ENCODE assay signal across 8 mouse cellular contexts in genomic region chr2:84736312-84737161, GRCm38 (mm10). TPM values are rescaled to one million over a fixed set of nuclear protein-coding genes. Genes with fewer than 3 reads are reported as not detected.
DNase-seq lines count a peak whose midpoint lies in the region; ATAC-seq and TF ChIP-seq lines count a peak whose summit lies in the region.

No protein-coding gene starts in this region.

- peak overlapping the region; percentile 68 for H3K4me2 ChIP-seq in hindbrain, embryonic 14.5 days (replicated peaks)
- H3K4me2 ChIP-seq in midbrain, postnatal 0 days (ENCODE audit: low read depth, low read length, poor library complexity, severe bottlenecking): peak overlapping the region; percentile 78

- H3K9me3 ChIP-seq in hindbrain, embryonic 14.5 days (ENCODE audit: control insufficient read depth, low read length): no peaks in the 10 kb centered on the region
- no peaks in the 10 kb centered on the region for H3K9me3 ChIP-seq in midbrain, postnatal 0 days (ENCODE audit: low read length)

- H3K27ac ChIP-seq in hindbrain, embryonic 14.5 days: no peak overlapping the region
- no peak overlapping the region for H3K27ac ChIP-seq in midbrain, postnatal 0 days (ENCODE audit: low read depth, low read length)

- WGBS in hindbrain, embryonic 14.5 days: 5% methylated on average over 27 of the region's 27 CpGs
- 5% methylated on average over 27 of the region's 27 CpGs for WGBS in midbrain, postnatal 0 days

- peak; percentile 29 for DNase-seq in left cerebral cortex, postnatal 4 days
- DNase-seq in left cerebral cortex, adult 8-10 months (ENCODE audit: low spot score in 2 of 2): no peak
- peak; percentile 39 for DNase-seq in embryo, embryonic 11 days
- no peak for DNase-seq in hindbrain, embryonic 14.5 days (ENCODE audit: low spot score)
- no peak for DNase-seq in midbrain, postnatal 0 days (ENCODE audit: low spot score)
- no peak for DNase-seq in left cerebral cortex, postnatal 25 days (ENCODE audit: low spot score in 2 of 2)
- DNase-seq in layer of hippocampus, adult 11-12 months (ENCODE audit: low spot score): no peak
- no peak for DNase-seq in heart, adult 9 months (ENCODE audit: low spot score in 2 of 2)

- H3K4me3 ChIP-seq in hindbrain, embryonic 14.5 days (replicated peaks; ENCODE audit: low read length): peak overlapping the region; percentile 23
- H3K4me3 ChIP-seq in midbrain, postnatal 0 days (ENCODE audit: low read depth, low read length): peak overlapping the region; percentile 63

- intact Hi-C loops in left cerebral cortex, postnatal 4 days (cut with DNase I): no loop called here
- intact Hi-C loops in left cerebral cortex, postnatal 25 days (cut with DNase I): loop anchor here (10.0 kb wide), 1 partner anchor 298 kb away; the partner anchor contains the start of genes P2rx3 and Ssrp1

- no peak for TF ChIP-seq CTCF in midbrain, postnatal 0 days (IDR thresholded peaks at IDR 0.05)

- H3K36me3 ChIP-seq in hindbrain, embryonic 14.5 days (replicated peaks; ENCODE audit: control insufficient read depth, insufficient read depth): 0 out of 2 replicates have a peak, but pooled peaks cover 7% of the 10 kb centered on the region
- H3K36me3 ChIP-seq in midbrain, postnatal 0 days (ENCODE audit: insufficient read depth, low read length): no peaks in the 10 kb centered on the region

- no peak for ATAC-seq in hindbrain, embryonic 14.5 days (ENCODE audit: low FRiP score)
- ATAC-seq in midbrain, postnatal 0 days (ENCODE audit: low FRiP score): no peak

- no peaks in the 10 kb centered on the region for H3K27me3 ChIP-seq in hindbrain, embryonic 14.5 days (ENCODE audit: control insufficient read depth, insufficient read depth, low read length)
- H3K27me3 ChIP-seq in midbrain, postnatal 0 days (ENCODE audit: insufficient read depth, low read length): no peaks in the 10 kb centered on the region

- H3K4me1 ChIP-seq in hindbrain, embryonic 14.5 days (replicated peaks; ENCODE audit: control insufficient read depth, insufficient read depth, low read length): peaks cover 68% of the 10 kb centered on the region
- peaks cover 25% of the 10 kb centered on the region for H3K4me1 ChIP-seq in midbrain, postnatal 0 days (ENCODE audit: insufficient read depth, low read length)

- peak overlapping the region; percentile 49 for H3K9ac ChIP-seq in hindbrain, embryonic 14.5 days
- H3K9ac ChIP-seq in midbrain, postnatal 0 days (replicated peaks; ENCODE audit: low read length, poor library complexity, severe bottlenecking): peak overlapping the region; percentile 40; the same call in 1 of the 2 replicates

RNA-seq across cellular contexts. Expression of gene Ypel4, which starts 2.7 kb away (rescaled TPM):
- 10 to 100 TPM; 13.7 to 15.4 TPM for total RNA-seq in left cerebral cortex, postnatal 4 days (2021)
- total RNA-seq in left cerebral cortex, adult 8-10 months (2022): 10 to 100 TPM; 67.7 to 77.9 (median 74.4) TPM
- 12.5 and 13.1 TPM in 2 replicates for polyA plus RNA-seq in hindbrain, embryonic 14.5 days (2014; fragmentation: Nextera tagmentation; extraction: Ambion mirVana)
- 12.9 and 15.0 TPM in 2 replicates for total RNA-seq in midbrain, postnatal 0 days (2014; rRNA removed)
- 14.3 and 14.7 TPM in 2 replicates for polyA plus RNA-seq in midbrain, postnatal 0 days (2015; fragmentation: Nextera tagmentation; extraction: Ambion mirVana)
- 10 to 100 TPM; 66.7 to 69.0 TPM for total RNA-seq in left cerebral cortex, postnatal 25 days (2021)

RNA-seq across cellular contexts. Expression of gene Gm19426, which starts 6.9 kb away (rescaled TPM):
- 1 to 10 TPM; 5.8 to 6.9 TPM for total RNA-seq in left cerebral cortex, postnatal 4 days (2021)
- total RNA-seq in left cerebral cortex, adult 8-10 months (2022): 1 to 10 TPM in 2 of 4 experiments, under 1 TPM in 2; 0.89 to 2.3 (median 1.3) TPM
- polyA plus RNA-seq in hindbrain, embryonic 14.5 days (2014; fragmentation: Nextera tagmentation; extraction: Ambion mirVana): 2.9 and 3.4 TPM in 2 replicates
- total RNA-seq in midbrain, postnatal 0 days (2014; rRNA removed): 0.88 and 1.1 TPM in 2 replicates
- 2.1 and 2.4 TPM in 2 replicates for polyA plus RNA-seq in midbrain, postnatal 0 days (2015; fragmentation: Nextera tagmentation; extraction: Ambion mirVana)
- total RNA-seq in left cerebral cortex, postnatal 25 days (2021): 1 to 10 TPM; 1.2 to 2.3 TPM

RNA-seq across cellular contexts. Expression of gene Clp1, which starts 9.4 kb away (rescaled TPM):
- 1 to 10 TPM; 8.3 to 9.3 TPM for total RNA-seq in left cerebral cortex, postnatal 4 days (2021)
- total RNA-seq in left cerebral cortex, adult 8-10 months (2022): 10 to 100 TPM in 2 of 4 experiments, 1 to 10 TPM in 2; 9.1 to 11.1 (median 10.3) TPM
- polyA plus RNA-seq in hindbrain, embryonic 14.5 days (2014; fragmentation: Nextera tagmentation; extraction: Ambion mirVana): 21.3 and 22.3 TPM in 2 replicates
- total RNA-seq in midbrain, postnatal 0 days (2014; rRNA removed): 12.6 TPM in 2 replicates
- polyA plus RNA-seq in midbrain, postnatal 0 days (2015; fragmentation: Nextera tagmentation; extraction: Ambion mirVana): 12.5 and 13.4 TPM in 2 replicates
- 1 to 10 TPM; 8.4 to 9.3 TPM for total RNA-seq in left cerebral cortex, postnatal 25 days (2021)

RNA-seq across cellular contexts. Expression of gene Zdhhc5, which starts 21.6 kb away (rescaled TPM):
- 10 to 100 TPM; 34.2 to 34.8 TPM for total RNA-seq in left cerebral cortex, postnatal 4 days (2021)
- 10 to 100 TPM; 38.3 to 42.1 (median 40.2) TPM for total RNA-seq in left cerebral cortex, adult 8-10 months (2022)
- polyA plus RNA-seq in hindbrain, embryonic 14.5 days (2014; fragmentation: Nextera tagmentation; extraction: Ambion mirVana): 21.9 and 22.5 TPM in 2 replicates
- 39.0 and 39.4 TPM in 2 replicates for total RNA-seq in midbrain, postnatal 0 days (2014; rRNA removed)
- 14.5 and 17.9 TPM in 2 replicates for polyA plus RNA-seq in midbrain, postnatal 0 days (2015; fragmentation: Nextera tagmentation; extraction: Ambion mirVana)
- 10 to 100 TPM; 45.2 to 50.6 TPM for total RNA-seq in left cerebral cortex, postnatal 25 days (2021)

RNA-seq across cellular contexts. Expression of gene Serping1, which starts 38.7 kb away (rescaled TPM):
- 1 to 10 TPM; 5.6 to 6.2 TPM for total RNA-seq in left cerebral cortex, postnatal 4 days (2021)
- total RNA-seq in left cerebral cortex, adult 8-10 months (2022): 1 to 10 TPM; 6.6 to 9.6 (median 7.8) TPM
- polyA plus RNA-seq in hindbrain, embryonic 14.5 days (2014; fragmentation: Nextera tagmentation; extraction: Ambion mirVana): 36.2 and 36.3 TPM in 2 replicates
- 19.9 and 20.9 TPM in 2 replicates for total RNA-seq in midbrain, postnatal 0 days (2014; rRNA removed)
- 30.6 and 31.9 TPM in 2 replicates for polyA plus RNA-seq in midbrain, postnatal 0 days (2015; fragmentation: Nextera tagmentation; extraction: Ambion mirVana)
- 1 to 10 TPM; 7.3 to 7.5 TPM for total RNA-seq in left cerebral cortex, postnatal 25 days (2021)

Comparison
In these comparisons a context has a peak if more than half of its experiments do, and no peak if none do; other contexts are left out.
1. DNase-seq: peak in left cerebral cortex, postnatal 4 days (single experiment) and embryo, embryonic 11 days (single experiment); none in left cerebral cortex, adult 8-10 months (0 of 2), hindbrain, embryonic 14.5 days (single experiment), midbrain, postnatal 0 days (single experiment), left cerebral cortex, postnatal 25 days (0 of 2), layer of hippocampus, adult 11-12 months (single experiment) and heart, adult 9 months (0 of 2).